Mouse (Mus musculus) urinary bladder, postnatal 14 days (tissue): ENCODE results near the gene Cerk.
A peak's percentile ranks its signal among the peaks of the same experiment; 100 is the strongest.

Experiments used
- DNase-seq: peaks from one replicate; pipeline ENCODE4 v3.0.0; 2021; ENCODE audit warnings: low spot score

Gene Cerk

GRCm38 (mm10) chr15:86089991-86090529 is 95.9 kb downstream of the Cerk start:
- peak; percentile 74 for DNase-seq
